Mouse (Mus musculus) neural tube, embryonic 12.5 days (tissue): ENCODE measurements around the gene Pprc1. TPM values are rescaled to one million over a fixed set of nuclear protein-coding genes. Genes with fewer than 3 reads are reported as not detected.
A peak's percentile ranks its signal among the peaks of the same experiment; 100 is the strongest.

Source experiments
- ATAC-seq: fragments of 200-750 bp; cut with Nextera tagmentation; 2 replicates; pipeline ENCODE4 v1.8.0; 2017; ENCODE audit warnings: low read depth, mild to moderate bottlenecking, moderate TSS enrichment, moderate library complexity; ENCODE audit not compliant: low FRiP score
- H3K27ac ChIP-seq: fragments of 300-500 bp; sonication (generic); 2 replicates; pipeline ENCODE4 v1.5.1; 2016
- H3K27me3 ChIP-seq: fragments of 300-500 bp; sonication (generic); replicated peaks from 2 replicates; pipeline ENCODE4 v1.6.1; 2016; ENCODE audit warnings: mild to moderate bottlenecking
- H3K36me3 ChIP-seq: fragments of 300-500 bp; sonication (generic); 2 replicates; pipeline ENCODE4 v1.6.1; 2016; ENCODE audit warnings: mild to moderate bottlenecking
- H3K4me1 ChIP-seq: fragments of 300-500 bp; sonication (generic); 2 replicates; pipeline ENCODE4 v1.6.1; 2016
- H3K4me2 ChIP-seq: fragments of 300-500 bp; sonication (generic); replicated peaks from 2 replicates; pipeline ENCODE4 v1.6.1; 2016; ENCODE audit warnings: mild to moderate bottlenecking
- H3K4me3 ChIP-seq: fragments of 300-500 bp; sonication (generic); 2 replicates; pipeline ENCODE4 v1.5.1; 2016
- H3K9ac ChIP-seq: fragments of 300-500 bp; sonication (generic); 2 replicates; pipeline ENCODE4 v1.6.1; 2016; ENCODE audit warnings: mild to moderate bottlenecking
- H3K9me3 ChIP-seq: fragments of 300-500 bp; sonication (generic); 2 replicates; pipeline ENCODE4 v1.6.1; 2016; ENCODE audit warnings: mild to moderate bottlenecking
- WGBS: fragments of 180-500 bp; shearing (Covaris S2); methylation state at CpG from one replicate; pipeline ENCODE4 v1.1.7; 2016; 5-methylcytosine and 5-hydroxymethylcytosine counted together
- polyA plus RNA-seq: library from polyadenylated mRNA; unstranded; fragments of >200 nt; fragmentation: Nextera tagmentation; extraction: Ambion mirVana; gene quantifications from 2 replicates; pipeline ENCODE4 v1.2.1, GENCODE M21; 2016

The Pprc1 gene
- polyA plus RNA-seq, 1 experiment from 2014 or later, result 25.6 TPM

- H3K4me2 ChIP-seq, result no peak overlapping the region
- WGBS, result 96% methylated on average over 5 of the region's 5 CpGs
- H3K9ac ChIP-seq, result no peak overlapping the region
- H3K4me3 ChIP-seq, result no peak overlapping the region
- no peak overlapping the region for H3K27ac ChIP-seq
- peaks cover 17% of the 10 kb centered on the region for H3K4me1 ChIP-seq
- H3K36me3 ChIP-seq, result peaks cover 51% of the 10 kb centered on the region
- no peak for ATAC-seq
- no peaks in the 10 kb centered on the region for H3K9me3 ChIP-seq
- no peaks in the 10 kb centered on the region for H3K27me3 ChIP-seq
These were observed 29.6 kb downstream of the Pprc1 start for GRCm38 (mm10) chr19:46074266-46074665.

DNA sequence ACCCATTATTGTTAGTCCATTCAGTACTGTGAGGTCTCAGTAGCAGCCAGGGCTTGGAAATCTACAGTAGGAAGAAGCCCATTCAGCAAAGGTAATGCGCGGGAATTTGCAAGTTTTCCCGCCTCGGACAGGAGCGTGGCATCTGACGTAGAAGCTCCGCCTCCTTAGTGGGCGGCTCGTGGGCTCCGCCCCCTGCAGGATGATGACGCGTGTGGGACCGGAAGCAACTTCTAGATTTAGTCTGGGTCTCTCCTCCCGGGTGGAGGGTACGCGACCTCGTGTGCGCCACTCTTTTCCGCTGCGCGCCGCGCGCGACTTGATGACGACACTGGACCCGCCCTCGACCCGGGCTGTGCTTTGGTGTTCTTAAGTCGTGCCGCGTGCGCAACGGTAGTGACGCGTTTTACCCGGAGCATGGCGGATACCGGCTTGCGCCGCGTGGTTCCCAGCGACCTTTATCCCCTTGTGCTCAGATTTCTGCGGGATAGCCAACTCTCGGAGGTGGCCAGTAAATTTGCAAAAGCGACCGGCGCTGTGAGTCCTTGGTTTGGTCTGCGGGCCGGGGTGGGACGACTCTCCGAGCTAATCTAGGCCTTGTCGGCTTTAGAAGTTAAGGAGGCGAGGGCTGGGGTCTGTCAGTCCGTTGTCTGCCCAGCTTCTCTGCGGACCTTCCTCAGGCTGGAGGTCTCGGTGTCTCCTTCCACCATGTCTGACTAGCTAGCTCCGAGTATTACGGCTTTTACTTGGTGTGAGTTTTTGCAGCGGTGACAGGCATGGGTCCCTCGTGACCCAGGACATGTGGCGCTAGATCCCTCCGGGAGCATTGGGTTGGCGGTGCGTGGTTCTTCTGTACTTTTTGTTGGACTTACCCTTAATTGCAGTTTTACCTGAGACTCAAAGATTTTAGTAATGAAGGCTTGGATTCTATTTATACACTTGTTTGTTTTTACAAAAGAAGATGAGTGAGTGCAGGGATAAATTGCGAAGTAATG lies 31.2 kb downstream of the Pprc1 start, which contains the start of gene Nolc1:
Nolc1 (plus strand) TSS at position 248 of the 992 bp plus-strand sequence.
- Histone ChIP-seq H3K27me3 (no peaks in the 10 kb centered on the region), H3K4me2 (peak within 1 kb of the TSS; percentile 81), H3K9me3 (no peaks in the 10 kb centered on the region), H3K36me3 (peaks cover 54% of the 10 kb centered on the region), H3K27ac (no peak within 1 kb of the TSS), H3K4me1 (peaks cover 17% of the 10 kb centered on the region), H3K9ac (peak within 1 kb of the TSS; percentile 63), H3K4me3 (peak within 1 kb of the TSS; percentile 79)
- peak; percentile 98 for ATAC-seq
- under 1% methylated on average over 66 of the region's 66 CpGs for WGBS

DNA sequence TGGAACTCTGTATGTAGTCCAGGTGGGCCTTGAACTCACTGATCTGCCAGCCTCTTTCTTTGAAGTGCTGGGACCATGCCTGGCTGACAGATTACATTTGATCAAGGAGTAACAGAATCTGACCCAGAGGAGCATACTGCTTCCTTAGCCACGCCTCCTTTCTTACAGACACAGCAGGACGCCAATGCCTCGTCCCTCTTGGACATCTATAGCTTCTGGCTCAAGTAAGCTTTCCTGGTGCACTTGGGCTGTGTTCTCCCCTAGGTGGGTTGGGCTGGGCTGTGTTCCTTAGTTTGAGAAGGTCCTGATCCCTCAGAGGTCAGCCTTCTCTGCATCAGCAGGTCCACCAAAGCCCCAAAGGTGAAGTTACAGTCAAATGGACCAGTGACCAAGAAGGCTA lies 33.8 kb downstream of the Pprc1 start:
- H3K27ac ChIP-seq, result no peak overlapping the region
- H3K4me2 ChIP-seq, result no peak overlapping the region
- ATAC-seq, result no peak
- H3K9me3 ChIP-seq, result no peaks in the 10 kb centered on the region
- H3K9ac ChIP-seq, result no peak overlapping the region
- WGBS, result 57% methylated on average over 3 of the region's 3 CpGs
- peaks cover 17% of the 10 kb centered on the region for H3K4me1 ChIP-seq
- H3K4me3 ChIP-seq, result no peak overlapping the region
- peaks cover 56% of the 10 kb centered on the region for H3K36me3 ChIP-seq
- no peaks in the 10 kb centered on the region for H3K27me3 ChIP-seq

GRCm38 (mm10) chr19:46085185-46085584 lies 40.5 kb downstream of the Pprc1 start:
- H3K36me3 ChIP-seq, result peaks cover 60% of the 10 kb centered on the region
- no peak for ATAC-seq
- H3K9ac ChIP-seq, result no peak overlapping the region
- no peaks in the 10 kb centered on the region for H3K4me1 ChIP-seq
- no peak overlapping the region for H3K4me2 ChIP-seq
- no peaks in the 10 kb centered on the region for H3K27me3 ChIP-seq
- 96% methylated on average over 8 of the region's 8 CpGs for WGBS
- no peak overlapping the region for H3K4me3 ChIP-seq
- H3K27ac ChIP-seq, result no peak overlapping the region
- no peaks in the 10 kb centered on the region for H3K9me3 ChIP-seq

DNA sequence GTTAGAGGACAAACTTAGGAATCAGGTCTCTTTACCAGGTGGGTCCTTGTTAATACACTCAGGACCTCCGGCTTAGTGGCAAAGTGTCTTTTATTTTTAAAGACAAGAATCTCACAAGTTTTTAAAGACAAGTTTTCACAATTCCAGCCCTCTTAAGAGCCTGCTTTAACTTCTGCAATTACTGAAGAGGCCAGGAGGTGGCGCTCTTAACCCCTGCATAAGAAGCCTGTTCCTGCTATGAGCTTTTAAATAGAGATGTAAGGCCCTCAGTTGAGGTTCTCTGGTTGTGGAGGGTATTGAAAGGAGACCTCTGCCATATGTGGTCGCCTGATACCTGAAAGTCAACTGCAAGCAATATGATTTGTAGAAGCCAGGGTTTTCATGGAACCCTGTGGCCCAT lies 41.7 kb downstream of the Pprc1 start:
- no peak overlapping the region for H3K4me3 ChIP-seq
- H3K9ac ChIP-seq, result no peak overlapping the region
- no peaks in the 10 kb centered on the region for H3K9me3 ChIP-seq
- peaks cover 48% of the 10 kb centered on the region for H3K36me3 ChIP-seq
- H3K27ac ChIP-seq, result no peak overlapping the region
- H3K27me3 ChIP-seq, result no peaks in the 10 kb centered on the region
- no peak for ATAC-seq
- H3K4me1 ChIP-seq, result no peaks in the 10 kb centered on the region
- 58% methylated on average over 3 of the region's 3 CpGs for WGBS
- no peak overlapping the region for H3K4me2 ChIP-seq

- H3K9me3 ChIP-seq, result no peaks in the 10 kb centered on the region
- H3K27me3 ChIP-seq, result no peaks in the 10 kb centered on the region
- H3K4me1 ChIP-seq, result no peaks in the 10 kb centered on the region
- no peak overlapping the region for H3K4me2 ChIP-seq
- peaks cover 33% of the 10 kb centered on the region for H3K36me3 ChIP-seq
- 86% methylated on average over 7 of the region's 7 CpGs for WGBS
- ATAC-seq, result no peak
- no peak overlapping the region for H3K27ac ChIP-seq
- no peak overlapping the region for H3K4me3 ChIP-seq
- H3K9ac ChIP-seq, result no peak overlapping the region
These were observed 43.2 kb downstream of the Pprc1 start for GRCm38 (mm10) chr19:46087871-46088270.

- no peak for ATAC-seq
- no peaks in the 10 kb centered on the region for H3K4me1 ChIP-seq
- H3K4me2 ChIP-seq, result no peak overlapping the region
- 96% methylated on average over 4 of the region's 4 CpGs for WGBS
- no peak overlapping the region for H3K4me3 ChIP-seq
- H3K36me3 ChIP-seq, result no peaks in the 10 kb centered on the region
- no peaks in the 10 kb centered on the region for H3K9me3 ChIP-seq
- H3K9ac ChIP-seq, result no peak overlapping the region
- no peak overlapping the region for H3K27ac ChIP-seq
- H3K27me3 ChIP-seq, result no peaks in the 10 kb centered on the region
These were observed 47.0 kb downstream of the Pprc1 start for GRCm38 (mm10) chr19:46091641-46092040.

GRCm38 (mm10) chr19:46094144-46094543 lies 49.5 kb downstream of the Pprc1 start:
- Histone ChIP-seq H3K27me3 (no peaks in the 10 kb centered on the region), H3K4me2 (no peak overlapping the region), H3K9me3 (no peaks in the 10 kb centered on the region), H3K4me3 (no peak overlapping the region), H3K36me3 (no peaks in the 10 kb centered on the region), H3K9ac (no peak overlapping the region), H3K4me1 (no peaks in the 10 kb centered on the region), H3K27ac (no peak overlapping the region)
- WGBS, result 91% methylated on average over 2 of the region's 2 CpGs
- no peak for ATAC-seq

- no peak overlapping the region for H3K4me2 ChIP-seq
- H3K9me3 ChIP-seq, result no peaks in the 10 kb centered on the region
- H3K4me1 ChIP-seq, result no peaks in the 10 kb centered on the region
- ATAC-seq, result no peak
- no peak overlapping the region for H3K9ac ChIP-seq
- H3K27me3 ChIP-seq, result no peaks in the 10 kb centered on the region
- no peaks in the 10 kb centered on the region for H3K36me3 ChIP-seq
- no peak overlapping the region for H3K27ac ChIP-seq
- WGBS, result 82% methylated on average over 4 of the region's 4 CpGs
- H3K4me3 ChIP-seq, result no peak overlapping the region
These were observed 50.6 kb downstream of the Pprc1 start for GRCm38 (mm10) chr19:46095291-46095690.

DNA sequence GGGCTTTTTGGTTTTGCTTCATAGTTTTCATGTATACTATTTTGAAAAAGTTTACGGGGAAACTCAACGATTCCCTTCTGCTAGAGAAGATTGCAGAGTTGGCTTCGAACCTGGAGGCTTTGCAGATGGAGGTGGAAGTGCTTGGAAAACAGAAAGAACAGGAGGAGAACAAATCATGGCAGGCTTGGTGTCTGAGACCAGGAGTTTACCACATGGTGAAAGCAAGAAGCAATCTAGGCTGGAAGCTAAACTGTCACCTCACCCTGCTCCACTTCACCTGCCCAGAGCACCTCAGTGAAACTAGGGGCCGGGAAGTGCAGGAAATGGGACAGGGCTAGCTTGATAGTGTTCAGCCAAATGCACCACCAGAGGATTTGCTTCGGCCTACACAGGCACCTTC lies 51.7 kb downstream of the Pprc1 start:
- Histone ChIP-seq H3K4me1 (no peaks in the 10 kb centered on the region), H3K4me2 (no peak overlapping the region), H3K27me3 (no peaks in the 10 kb centered on the region), H3K4me3 (no peak overlapping the region), H3K36me3 (no peaks in the 10 kb centered on the region), H3K27ac (no peak overlapping the region), H3K9me3 (no peaks in the 10 kb centered on the region), H3K9ac (no peak overlapping the region)
- ATAC-seq, result no peak
- WGBS, result 89% methylated on average over 5 of the region's 5 CpGs

- H3K4me1 ChIP-seq, result no peaks in the 10 kb centered on the region
These were observed 54.9 kb downstream of the Pprc1 start for GRCm38 (mm10) chr19:46099561-46099960.

GRCm38 (mm10) chr19:46103437-46104186 lies 58.9 kb downstream of the Pprc1 start:
- ATAC-seq, result no peak
- H3K9me3 ChIP-seq, result no peaks in the 10 kb centered on the region
- H3K4me1 ChIP-seq, result no peaks in the 10 kb centered on the region
- no peak overlapping the region for H3K9ac ChIP-seq
- 90% methylated on average over 6 of the region's 6 CpGs for WGBS
- H3K27ac ChIP-seq, result no peak overlapping the region
- H3K36me3 ChIP-seq, result no peaks in the 10 kb centered on the region
- no peak overlapping the region for H3K4me2 ChIP-seq
- no peak overlapping the region for H3K4me3 ChIP-seq
- H3K27me3 ChIP-seq, result no peaks in the 10 kb centered on the region

More at GRCm38 (mm10) chr19:46099561-46099960, 54.9 kb downstream of the Pprc1 start:
- H3K4me3 ChIP-seq, result no peak overlapping the region
- no peaks in the 10 kb centered on the region for H3K9me3 ChIP-seq
- H3K27me3 ChIP-seq, result no peaks in the 10 kb centered on the region
- H3K36me3 ChIP-seq, result no peaks in the 10 kb centered on the region
- no peak overlapping the region for H3K9ac ChIP-seq
- no peak overlapping the region for H3K4me2 ChIP-seq
- no peak for ATAC-seq
- H3K27ac ChIP-seq, result no peak overlapping the region
- 88% methylated on average over 3 of the region's 3 CpGs for WGBS
